Mouse (Mus musculus) spleen, postnatal 14 days (tissue): ENCODE results near the gene Nkx2-2.

Experiments used
- DNase-seq, 2 experiments: peaks; one replicate each; pipeline ENCODE4 v3.0.0; 2021 to 2022; ENCODE audit warnings: low spot score in 2 of 2

Gene Nkx2-2

DNA sequence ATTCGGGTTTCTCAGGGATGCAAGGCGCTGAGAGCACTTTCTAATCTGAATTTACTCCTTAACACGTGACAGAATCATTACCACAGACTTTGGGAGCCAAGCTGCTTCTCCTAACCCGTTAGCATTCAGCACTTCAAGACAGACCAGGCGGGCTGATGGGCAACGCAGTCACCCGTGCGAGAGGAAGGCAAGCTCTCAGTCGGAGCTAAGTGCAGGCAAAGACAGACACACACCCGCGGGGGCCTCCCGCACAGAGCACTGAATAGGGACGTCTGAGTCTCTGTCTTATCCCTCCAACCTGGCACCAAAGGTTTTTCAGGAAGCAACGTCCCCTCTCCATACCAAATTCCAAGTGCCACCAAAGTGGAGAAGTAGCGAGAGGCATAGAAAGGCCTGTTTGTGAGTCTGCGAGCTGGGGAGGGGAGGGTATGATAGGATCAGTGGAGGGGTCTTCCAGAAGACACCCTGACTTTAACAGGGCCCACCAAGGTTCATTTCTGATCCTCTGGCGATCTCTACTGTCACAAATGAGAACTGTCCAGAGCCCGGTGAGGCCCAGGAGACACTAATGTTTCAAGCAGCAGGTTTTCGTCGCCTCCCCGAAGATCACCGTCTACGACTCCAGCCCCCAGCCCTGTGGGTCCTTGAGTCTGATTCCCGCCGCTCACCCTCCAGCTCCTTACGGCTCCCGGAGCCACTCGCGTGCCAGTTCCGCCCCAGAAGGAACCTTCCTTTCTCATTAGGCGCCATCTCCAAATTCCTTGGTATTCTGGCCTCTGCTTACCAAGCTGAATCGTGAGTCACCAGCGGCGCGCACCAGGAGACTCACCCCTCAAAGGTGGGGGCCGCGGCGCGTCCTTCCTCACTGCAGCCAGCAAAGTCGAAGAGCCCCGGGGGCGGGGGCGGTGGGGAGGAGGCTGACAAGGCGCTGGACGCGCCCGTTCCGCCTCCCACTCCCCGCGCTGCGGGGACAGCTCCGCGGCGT is at the start of gene Nkx2-2:
Gene Nkx2-2, minus strand, starts transcription at position 973 of the 985 bp plus-strand sequence.
- no peak for DNase-seq

DNA sequence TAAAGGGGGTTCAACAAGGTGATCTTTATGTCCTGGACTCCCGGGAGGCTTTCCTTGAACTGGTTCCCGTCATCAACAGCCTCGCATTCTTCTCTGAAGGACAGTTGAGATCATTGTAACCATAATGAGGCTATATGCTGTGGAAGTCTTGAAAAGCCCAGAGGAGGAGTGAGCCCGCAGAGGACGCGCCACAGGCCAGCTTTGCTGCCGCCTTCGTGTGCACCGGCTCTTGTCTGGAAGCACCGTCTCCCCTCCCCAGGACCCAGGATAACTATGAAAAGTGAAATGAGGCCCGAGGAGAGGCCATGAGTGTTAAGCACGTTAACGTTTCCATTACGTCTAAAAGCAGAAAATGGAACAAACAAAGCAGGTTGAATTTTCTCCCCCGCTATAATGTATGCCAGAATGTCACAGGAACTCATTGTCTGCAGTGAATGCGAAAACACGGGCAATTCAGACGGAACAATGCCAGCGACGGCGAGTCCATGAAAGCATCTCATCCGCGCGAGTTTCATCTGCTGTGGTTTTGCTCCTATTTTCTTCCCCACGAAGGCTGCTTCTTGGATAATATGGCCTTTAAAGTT is 41.8 kb upstream of the Nkx2-2 start:
- no peak for DNase-seq

DNA sequence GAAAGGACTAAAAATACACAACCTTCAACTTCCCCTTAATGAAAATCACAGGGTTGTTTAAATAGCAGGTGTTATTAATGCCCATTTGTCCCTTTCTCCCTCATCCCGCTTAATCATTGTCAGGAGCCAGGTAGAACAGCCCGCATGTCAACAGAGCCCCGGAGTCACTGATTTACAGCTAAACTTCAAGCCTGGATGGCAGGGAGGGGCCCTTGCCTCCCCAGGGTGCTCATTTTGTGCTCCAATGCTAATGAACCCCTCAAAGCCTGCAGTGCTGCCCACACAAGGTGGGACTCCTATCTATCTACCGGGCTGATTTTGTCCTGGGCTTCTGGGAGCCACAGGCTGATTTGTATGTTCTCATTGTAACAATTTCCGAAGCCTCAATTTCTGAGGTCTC is 37.1 kb upstream of the Nkx2-2 start:
- DNase-seq = no peak

DNA sequence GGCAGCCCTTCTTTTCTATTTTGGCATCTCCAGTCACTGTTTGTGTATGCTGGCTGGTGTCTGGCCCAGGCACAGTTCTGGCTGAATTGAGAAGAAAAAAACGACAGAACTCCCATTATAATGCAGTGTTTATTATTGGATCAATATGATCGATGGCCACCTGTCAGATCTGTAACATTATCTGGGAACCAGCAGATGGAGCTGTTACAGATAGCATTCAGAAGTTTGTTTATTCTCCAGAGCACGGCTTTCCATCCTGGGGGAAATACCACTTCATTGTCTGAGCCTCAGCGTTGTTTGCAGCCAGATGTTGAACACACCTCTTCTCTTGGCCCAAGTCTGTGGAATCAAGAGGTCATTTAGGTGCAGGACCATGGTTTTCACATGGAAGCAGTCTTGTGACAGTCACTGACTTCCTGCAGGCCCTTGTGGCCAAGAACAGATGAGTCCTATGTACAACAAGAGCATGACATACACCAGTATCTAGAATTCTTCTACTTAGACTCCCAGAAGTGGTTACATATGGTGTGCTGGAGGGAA is 11.1 kb upstream of the Nkx2-2 start:
- DNase-seq = no peak

DNA sequence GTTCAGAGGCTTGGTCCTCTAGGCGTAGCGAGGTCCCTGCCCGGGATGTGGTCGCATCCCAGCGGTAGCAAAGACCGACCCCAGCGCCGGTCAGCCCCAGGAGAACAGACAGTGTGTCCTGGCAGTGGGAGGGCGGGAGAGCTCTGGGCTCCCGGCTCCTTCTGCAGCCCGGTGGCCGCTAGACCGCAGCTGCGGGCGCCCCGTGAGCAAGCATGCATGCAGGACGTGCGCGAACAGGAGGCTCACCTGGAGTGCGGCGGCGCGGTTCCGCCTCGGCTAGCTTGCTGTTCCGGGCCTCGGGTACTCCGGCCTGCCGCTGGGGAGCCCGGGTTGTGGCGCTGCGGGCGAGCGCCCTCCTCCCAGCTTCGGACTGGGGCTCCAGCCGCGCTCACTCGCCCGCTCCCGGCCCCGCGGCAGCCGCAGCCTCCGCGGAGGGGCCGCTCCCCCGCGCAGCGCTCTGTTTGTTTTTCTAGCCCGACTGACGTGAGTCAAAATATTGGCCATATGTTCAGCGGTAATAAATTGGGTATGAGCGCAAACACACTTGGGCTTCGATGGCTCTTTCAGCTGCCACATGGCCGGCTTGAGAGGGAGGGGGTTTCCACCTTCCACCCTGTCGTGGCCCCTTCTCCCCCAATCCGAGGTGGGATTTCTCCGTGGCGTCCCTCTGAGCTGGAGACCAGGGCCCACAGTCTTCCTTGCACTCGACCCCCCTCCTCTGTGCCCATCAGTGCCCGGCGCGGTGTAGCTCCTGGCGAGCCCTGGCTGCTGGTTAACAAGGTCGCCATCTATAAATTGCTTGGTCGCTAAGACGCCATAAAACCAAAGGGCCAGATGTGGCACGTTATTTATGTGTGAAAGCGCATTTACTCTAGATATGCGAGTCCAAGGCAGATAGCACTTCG is 920 bp upstream of the Nkx2-2 start:
- DNase-seq = no peak

DNA sequence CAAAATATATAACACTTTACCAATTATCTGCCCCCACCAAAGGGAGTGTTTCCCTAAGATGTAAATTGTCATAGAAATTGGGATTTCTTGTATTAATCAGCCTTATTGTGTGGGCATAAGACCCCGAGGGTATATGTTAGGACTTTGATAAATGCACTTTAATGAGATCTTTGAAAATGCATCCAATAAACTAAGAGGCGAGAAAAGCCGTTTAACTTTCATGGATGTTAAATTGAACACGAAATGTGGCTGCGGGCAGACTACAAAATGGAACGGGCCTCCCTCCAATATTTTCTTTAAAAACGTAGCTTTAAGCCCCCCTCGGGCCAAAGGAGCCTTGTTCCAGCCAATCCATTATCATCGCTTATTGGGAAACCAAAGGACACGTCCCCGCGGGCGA is 1.3 kb downstream of the Nkx2-2 start:
- no peak for DNase-seq

DNA sequence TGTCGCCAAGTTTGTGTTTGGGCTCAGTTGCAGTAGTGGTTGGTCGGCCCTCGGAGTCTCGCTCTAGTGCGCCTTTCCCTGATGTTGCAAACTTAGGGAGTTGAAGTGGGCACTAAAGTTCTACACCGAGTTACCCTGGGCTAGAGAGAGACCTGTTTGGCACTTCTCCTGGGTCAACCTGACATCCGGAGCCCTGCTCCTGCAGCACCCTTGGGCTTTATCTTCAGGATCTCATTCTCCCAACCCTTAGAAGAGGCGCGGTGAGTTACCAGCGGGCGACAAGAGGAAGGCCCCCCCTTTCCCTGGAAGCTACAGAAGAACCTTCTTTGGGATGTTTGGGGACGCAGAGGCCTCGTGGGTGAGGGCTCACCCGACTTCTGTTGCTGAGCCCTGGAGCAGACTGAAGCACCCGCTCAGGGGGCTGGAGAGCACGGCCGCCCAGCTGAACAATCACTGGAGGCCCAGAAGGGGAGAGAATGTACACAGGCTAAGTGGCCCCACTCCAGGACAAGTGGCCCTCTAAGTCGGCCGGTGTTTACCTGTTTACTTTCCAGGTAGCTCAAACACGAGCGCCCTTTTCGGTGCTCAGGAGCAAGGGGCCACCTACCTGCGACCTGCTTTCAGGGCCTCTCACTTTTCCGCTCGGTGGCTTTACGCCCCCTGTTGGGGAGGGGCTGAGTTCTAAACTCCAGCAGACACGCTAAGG is 3.6 kb downstream of the Nkx2-2 start:
- no peak for DNase-seq

DNA sequence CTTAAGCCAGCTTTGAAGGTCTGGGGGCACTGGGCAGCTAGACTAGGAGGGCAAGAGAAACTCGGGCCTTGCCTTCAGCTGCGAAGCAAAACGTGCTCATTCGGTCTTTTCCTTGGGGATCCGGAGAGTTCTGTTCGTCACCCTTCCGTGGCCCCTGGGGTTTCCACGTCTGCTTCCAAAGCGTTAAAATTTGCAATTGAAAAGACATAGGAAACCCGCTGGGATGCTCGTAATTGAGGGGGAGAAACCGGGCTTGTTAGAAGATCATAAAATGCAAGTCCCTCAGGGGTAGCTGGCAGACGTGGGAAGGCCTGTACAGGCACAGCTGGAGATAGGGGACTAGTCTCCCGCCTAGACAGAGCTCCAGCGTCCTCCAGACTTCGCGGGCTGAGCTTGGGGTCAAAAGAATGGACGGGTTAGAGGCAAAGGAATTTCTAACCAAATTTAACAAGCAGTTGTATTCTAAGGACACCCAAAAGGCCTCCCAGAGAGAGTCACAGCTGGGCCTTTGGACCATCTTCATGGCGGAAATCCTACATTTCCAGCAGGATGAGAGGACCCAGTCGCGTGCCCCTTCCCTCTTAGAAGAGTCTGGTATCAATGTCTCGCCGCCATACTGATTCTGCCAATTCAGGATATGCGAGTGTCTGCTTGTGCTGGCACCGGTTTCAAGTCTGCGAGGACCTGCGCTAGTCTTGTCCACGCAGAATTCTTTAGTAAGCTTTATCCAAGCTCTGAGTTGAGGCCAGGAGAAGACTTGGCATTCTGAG is 4.3 kb downstream of the Nkx2-2 start:
- no peak for DNase-seq

DNA sequence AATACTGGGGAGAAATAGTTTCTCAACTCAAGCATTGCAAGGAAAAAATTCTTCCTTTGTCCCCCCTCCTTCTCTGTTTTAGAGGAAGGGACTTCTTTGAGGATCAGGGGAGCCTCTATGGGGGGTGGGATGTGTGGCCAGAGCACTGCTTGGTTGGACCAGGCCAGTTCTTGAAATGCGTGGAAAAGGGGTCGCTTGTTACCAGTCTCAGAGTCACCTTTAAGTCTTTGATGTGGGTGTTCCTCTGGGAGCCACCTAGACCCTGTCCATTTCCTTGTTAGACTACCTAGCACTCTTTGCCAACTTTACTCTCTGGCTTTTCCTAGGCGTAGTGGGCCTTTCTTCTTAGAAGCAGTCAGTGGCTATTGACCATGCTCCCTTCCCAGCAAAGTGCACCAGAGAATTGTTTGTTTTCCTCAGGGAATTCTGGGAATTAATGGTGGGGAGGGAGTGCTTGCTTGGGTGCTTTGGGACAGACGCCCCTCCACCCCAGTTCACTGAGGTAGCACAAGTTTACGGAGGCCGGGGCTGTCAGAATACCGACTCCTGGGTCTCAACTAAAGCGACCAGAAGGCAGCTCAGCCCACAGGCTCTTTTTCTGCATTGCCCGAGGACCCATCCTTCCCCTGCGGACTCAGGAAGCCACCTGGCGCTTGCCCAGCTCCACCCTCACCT is 5.0 kb downstream of the Nkx2-2 start:
- DNase-seq = no peak

DNA sequence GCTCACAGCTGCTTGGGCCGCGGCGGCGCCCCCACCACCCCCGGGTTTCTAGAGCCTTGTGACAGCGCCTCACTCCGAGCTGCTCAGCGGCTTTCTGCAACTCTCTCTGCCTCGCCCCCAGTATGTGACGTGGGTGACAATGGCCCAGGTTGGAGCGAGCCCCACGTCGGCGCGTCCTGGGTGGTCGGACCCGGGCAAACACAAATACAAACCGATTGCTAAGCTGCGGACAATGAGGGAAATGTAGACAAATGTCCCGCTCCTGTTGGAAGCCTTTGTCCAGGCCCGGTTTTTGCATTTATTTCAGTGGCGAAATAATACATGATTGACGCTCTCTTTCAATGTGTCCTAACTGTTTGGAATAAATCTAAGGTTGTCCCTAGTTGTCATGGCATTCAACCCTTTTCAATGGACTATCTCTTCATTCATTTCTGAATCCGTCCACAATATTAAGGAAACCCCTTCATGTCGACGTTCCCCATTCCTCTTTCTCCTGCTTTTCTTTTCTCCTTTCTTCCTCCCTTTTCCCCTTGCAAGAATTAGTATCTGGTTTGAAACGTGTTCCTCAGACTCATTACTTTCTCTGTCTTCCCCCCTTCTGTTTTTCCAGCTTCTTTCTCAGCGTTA is 5.9 kb downstream of the Nkx2-2 start:
- no peak for DNase-seq

DNA sequence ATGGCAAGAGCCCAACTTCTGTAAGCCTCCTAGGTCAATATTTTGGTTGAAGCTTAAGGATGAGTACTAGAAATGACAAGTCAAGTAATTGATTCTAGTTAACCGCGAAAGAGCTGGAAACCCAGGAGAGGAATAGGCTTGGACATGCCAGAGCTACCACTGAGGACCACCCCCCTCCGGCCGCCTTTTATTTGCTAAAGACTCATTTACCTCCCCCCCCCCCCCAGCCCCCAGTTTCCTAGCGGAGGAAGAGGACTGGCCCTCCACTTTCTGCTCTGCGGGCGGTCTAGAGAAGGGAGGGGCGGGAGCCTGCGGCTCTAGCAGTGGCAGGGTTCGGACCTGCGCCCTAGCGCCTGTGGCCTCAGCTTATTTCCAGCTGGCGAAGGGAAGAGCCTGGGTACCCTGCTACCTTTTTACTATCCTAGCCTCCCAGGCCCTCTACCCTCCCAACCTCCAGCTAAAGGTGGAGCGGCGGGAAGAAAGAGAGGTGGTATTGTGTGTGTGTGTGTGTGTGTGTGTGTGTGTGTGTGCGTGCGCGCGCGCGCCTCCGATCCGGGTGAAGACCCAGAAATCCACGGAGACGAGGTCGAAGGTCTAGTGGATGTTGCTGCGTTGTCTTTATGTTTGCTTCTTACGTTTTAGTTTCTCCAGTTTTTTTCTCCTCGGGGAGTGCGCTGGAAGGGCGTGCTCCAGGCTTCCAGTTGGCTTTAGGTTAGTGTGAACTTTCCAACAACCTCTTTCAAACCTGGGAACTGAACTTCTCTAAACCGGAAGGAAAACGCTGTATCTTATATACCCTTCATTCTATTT is 6.8 kb downstream of the Nkx2-2 start:
- DNase-seq = no peak

DNA sequence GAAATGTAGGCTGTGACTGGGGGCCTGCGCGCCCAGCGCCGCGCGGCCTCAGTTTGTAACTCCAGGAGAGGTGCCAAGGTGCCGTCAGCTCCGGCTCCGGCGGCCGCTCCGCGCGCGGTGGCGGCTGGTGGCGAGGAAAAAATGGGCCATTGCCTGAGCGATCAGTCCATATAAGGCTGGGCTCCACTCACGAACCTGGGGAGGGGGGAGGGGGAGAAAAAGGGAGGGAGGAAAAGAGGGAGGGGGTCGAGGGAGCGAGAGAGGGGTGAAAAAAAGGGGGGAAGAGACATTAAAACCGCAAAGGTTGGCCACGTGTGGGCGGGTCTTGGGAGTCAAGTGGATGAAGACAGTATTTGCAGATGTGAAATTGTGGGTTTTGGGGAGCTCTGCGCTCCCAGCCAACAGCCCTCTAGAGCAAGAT is 7.8 kb downstream of the Nkx2-2 start:
- no peak for DNase-seq

DNA sequence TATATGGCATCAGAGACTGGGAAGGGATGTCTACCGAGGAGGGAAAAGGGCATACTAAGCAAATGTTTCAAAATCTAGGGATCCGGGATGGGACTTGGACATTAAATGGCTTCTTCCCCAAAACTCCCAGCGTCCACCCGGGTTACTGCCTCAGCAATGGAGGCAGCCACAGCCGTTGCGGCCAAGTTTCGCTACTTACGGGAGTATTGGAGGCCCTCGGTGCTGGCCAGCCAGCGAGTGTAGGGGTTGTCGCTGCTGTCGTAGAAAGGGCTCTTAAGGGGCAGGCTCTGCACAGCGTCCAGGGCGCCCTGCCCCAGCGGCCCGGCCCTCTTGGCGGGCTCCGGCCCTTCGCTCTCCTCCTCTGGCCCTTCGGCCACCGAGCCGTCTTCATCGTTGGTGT is 8.5 kb downstream of the Nkx2-2 start:
- DNase-seq = no peak

DNA sequence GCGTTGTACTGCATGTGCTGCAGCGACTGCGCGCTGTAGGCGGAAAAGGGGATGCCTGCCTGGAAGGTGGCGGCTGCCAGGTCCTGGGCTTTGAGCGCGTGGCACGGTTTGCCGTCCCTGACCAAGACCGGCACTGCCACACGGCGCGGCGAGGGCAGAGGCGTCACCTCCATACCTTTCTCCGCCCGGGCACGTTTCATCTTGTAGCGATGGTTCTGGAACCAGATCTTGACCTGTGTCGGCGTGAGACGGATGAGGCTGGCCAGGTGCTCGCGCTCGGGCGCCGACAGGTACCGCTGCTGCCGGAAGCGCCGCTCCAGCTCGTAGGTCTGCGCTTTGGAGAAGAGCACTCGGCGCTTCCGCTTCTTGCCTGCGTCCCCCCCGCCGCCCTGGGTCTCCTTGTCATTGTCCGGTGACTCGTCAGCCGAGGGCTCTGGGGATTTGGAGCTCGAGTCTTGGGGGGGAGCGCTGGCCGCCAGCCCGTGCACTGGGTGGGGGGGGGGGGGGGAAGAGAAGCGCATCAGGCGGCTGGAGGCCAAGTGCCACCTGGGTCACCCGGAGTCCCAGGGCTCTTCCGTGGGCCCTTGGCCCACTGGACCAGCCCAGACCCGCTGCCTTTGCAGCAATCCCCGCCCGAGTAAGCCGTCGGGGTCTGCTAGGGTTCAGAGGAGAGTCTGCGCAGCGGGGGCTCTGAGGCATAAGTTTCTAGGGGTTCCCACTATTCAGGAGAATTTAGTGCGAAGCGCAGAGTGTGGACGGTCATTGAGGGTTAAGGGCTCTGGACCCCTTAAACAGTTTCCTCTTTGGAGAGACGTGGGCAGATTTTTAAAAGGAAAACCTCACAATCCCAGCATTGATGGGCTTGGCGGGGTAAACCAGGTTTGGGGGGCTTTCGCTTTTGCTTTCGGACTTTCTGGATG is 9.7 kb downstream of the Nkx2-2 start:
- DNase-seq = no peak

DNA sequence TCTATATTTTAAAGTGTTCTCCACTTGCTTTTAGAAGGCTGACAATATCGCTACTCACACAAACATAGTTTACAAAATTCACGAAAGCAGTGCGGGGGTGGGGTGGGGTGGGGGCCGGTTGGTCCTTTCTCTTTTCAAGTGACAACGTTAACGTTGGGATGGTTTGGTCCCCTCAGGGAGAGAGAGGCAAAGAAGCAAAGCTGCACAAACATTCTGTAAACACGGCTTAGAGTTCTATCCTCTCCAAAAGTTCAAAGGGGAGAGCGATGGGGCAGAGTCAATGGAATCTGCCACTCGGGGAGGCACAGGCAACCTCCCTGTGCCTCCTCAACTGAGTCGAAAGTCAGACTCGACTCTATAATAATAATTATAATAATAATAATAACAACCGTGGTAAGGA is 10.5 kb downstream of the Nkx2-2 start:
- DNase-seq = no peak

DNA sequence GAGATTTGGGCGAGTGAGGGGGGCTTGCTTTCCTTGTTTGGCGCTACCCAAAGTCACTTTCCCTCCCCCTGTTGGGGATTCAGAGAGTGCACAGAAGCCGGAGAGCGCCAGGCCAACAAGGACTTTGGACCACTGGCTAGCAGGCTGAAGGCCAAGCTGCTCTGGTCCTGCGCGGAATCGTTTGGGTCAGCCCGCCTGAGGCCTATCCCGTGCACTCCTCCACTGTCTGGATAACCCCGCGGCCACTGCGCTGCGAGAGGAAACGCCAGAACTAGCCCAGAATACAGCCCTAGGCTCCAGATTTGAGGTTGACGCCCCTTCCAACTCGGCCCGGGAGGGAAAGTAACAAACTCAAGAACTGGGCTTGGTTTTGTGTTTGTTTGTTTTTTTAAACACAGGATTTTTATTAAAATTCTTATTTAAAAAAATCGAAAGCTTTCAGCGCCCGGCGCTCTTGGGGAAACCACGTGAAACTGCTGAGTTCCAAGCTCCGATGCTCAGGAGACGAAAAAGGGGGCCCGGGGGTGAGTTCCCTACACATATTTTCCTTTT is 11.3 kb downstream of the Nkx2-2 start:
- no peak for DNase-seq
